Mouse (Mus musculus) lung, postnatal 0 days (tissue): ENCODE measurements around the gene Krt39.

Experiments used
- CTCF ChIP-seq: IDR thresholded peaks from 2 replicates; pipeline ENCODE4 v1.5.1; 2016; ENCODE audit warnings: antibody characterized with exemption, mild to moderate bottlenecking
- EP300 ChIP-seq: IDR thresholded peaks from 2 replicates; pipeline ENCODE4 v1.6.1; 2016; ENCODE audit warnings: antibody characterized with exemption, mild to moderate bottlenecking, control low read depth

DNA sequence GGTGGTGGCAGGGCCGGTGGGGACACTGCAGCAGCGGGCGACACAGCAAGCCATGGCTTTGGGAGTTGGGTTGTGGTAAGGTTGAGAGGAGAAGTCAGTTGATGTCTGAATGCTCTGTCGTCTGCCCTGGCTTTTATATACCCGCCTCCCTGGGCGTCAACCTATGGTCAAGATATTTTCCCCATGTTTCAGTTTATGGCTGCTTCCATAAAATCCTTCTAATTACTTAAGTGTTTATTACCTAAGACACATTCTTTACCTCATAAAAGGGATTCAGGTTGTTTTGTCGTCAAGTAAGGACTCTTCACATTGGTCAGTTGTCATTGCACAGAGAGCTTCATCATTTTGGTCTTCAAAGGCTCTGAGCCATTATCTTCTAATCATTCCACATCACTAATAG is 45.4 kb upstream of the Krt39 start, which contains the start of gene Krtap3-1:
- TF ChIP-seq EP300, result no peak
- no peak for TF ChIP-seq CTCF
